8 mouse cellular contexts compared by ENCODE assay signal in the genomic region with DNA sequence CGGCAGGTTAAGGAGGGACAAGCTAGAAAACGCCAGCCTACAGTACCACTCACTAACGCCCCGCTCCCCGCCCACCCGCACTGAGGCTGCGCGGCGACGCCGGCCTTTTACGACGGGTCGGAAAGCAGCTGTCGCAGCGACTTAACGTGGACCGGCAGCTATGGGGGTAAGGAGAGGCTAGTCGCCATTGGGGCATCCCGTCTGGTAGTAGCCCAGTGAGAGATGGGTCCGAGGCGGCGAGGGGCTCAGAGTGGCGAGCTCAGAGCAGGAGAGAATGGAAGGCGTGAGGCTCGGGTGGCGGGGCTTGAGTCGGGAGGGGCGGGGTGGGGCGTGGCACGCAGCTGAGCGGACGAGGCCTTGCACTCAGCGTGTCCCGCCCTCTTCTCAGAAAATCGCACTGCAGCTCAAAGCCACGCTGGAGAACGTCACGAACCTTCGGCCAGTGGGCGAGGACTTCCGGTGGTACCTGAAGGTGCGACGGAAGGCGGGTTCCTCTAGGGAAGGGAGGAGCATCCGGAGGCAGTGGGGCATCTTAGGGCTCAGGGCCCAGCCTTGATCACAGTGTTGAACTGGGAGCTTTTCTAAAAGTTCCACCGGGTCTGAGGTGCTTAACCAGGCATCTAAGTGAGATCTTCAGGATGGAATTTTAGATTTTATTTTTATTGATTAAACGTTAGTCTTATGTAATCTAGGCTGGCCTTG. TPM values are rescaled to one million over a fixed set of nuclear protein-coding genes. Genes with fewer than 3 reads are reported as not detected.
A peak's percentile ranks its signal among the peaks of the same experiment; 100 is the strongest.
DNase-seq lines count a peak whose midpoint lies in the region; ATAC-seq lines count a peak whose summit lies in the region.

A gene (plus strand): TSS at position 83 of the 702 bp plus-strand sequence.

- peak within 1 kb of the TSS; percentile 66 for H3K4me3 ChIP-seq in lung, embryonic 16.5 days (ENCODE audit: low read length)

- H3K9me3 ChIP-seq in lung, embryonic 16.5 days (ENCODE audit: control insufficient read depth, low read length): no peaks in the 10 kb centered on the region

- peak; percentile 95 for DNase-seq in MEL-GATA-1-ER (ENCODE audit: extremely low read depth, low read depth)
- peak; percentile 92 for DNase-seq in cerebellum, adult 8-10 months
- DNase-seq in forelimb bud, embryonic 11.5 days (ENCODE audit: low read depth, low spot score): peak; percentile 95
- DNase-seq in layer of hippocampus, adult 9-10 months (ENCODE audit: low spot score): peak; percentile 81
- DNase-seq in ovary, postnatal 10 days (ENCODE audit: low spot score): peak; percentile 85
- DNase-seq in thymus, postnatal 10 days (ENCODE audit: low spot score in 2 of 2): peak; percentile 88 to 92

- H3K4me2 ChIP-seq in lung, embryonic 16.5 days (ENCODE audit: low read depth, low read length): peak within 1 kb of the TSS; percentile 84

- H3K9ac ChIP-seq in lung, embryonic 16.5 days (ENCODE audit: low read length): peak within 1 kb of the TSS; percentile 80

- ATAC-seq in hematopoietic stem cell, adult 5-6 weeks (replicated peaks in 1 of 2; ENCODE audit: insufficient read depth in 1 of 2, low FRiP score in 2 of 2, low TSS enrichment in 1 of 2, low read depth in 1 of 2, poor library complexity in 2 of 2, severe bottlenecking in 2 of 2): peak; percentile 93 to 95
- ATAC-seq in lung, embryonic 16.5 days (ENCODE audit: low read depth): peak; percentile 97

- peaks cover 12% of the 10 kb centered on the region; the same call in 1 of the 2 replicates for H3K4me1 ChIP-seq in lung, embryonic 16.5 days (replicated peaks; ENCODE audit: control insufficient read depth, insufficient read depth, low read length)

- under 1% methylated on average over 48 of the region's 48 CpGs for WGBS in lung, embryonic 16.5 days

- peak within 1 kb of the TSS; percentile 90 for H3K27ac ChIP-seq in lung, embryonic 16.5 days (ENCODE audit: low read length)

- H3K27me3 ChIP-seq in lung, embryonic 16.5 days (ENCODE audit: control insufficient read depth, insufficient read depth, low read depth, low read length): no peaks in the 10 kb centered on the region

- peaks cover 30% of the 10 kb centered on the region for H3K36me3 ChIP-seq in lung, embryonic 16.5 days (ENCODE audit: control insufficient read depth, insufficient read depth, low read length)

RNA-seq across cellular contexts. Expression of the gene that starts here (rescaled TPM):
- total RNA-seq in hematopoietic stem cell, adult 5-6 weeks (2017): 48.2 and 68.1 TPM in 2 replicates
- 117 and 121 TPM in 2 replicates for polyA plus RNA-seq in lung, embryonic 16.5 days (2015; fragmentation: Nextera tagmentation; extraction: Ambion mirVana)

Comparison
In these comparisons a context has a peak if more than half of its experiments do, and no peak if none do; other contexts are left out.
1. Peak in every context shown above with its lines: DNase-seq, ATAC-seq, H3K4me3 ChIP-seq and H3K27ac ChIP-seq.